In genomic region chr6:122741460-122742227, GRCm38 (mm10) we compare ENCODE assay signal across 8 mouse cellular contexts. TPM values are rescaled to one million over a fixed set of nuclear protein-coding genes. Genes with fewer than 3 reads are reported as not detected.
DNase-seq lines count a peak whose midpoint lies in the region; ATAC-seq and TF ChIP-seq lines count a peak whose summit lies in the region.

No protein-coding gene starts in this region.

- TF ChIP-seq EP300 in stomach, postnatal 0 days (optimal IDR thresholded peaks at IDR 0.05), result no peak

- no peak overlapping the region for H3K27ac ChIP-seq in lung, embryonic 15.5 days
- no peak overlapping the region for H3K27ac ChIP-seq in forebrain, embryonic 14.5 days (ENCODE audit: low read depth, low read length)
- H3K27ac ChIP-seq in liver, embryonic 15.5 days (replicated peaks), result no peak overlapping the region
- H3K27ac ChIP-seq in stomach, postnatal 0 days (replicated peaks), result no peak overlapping the region

- peak overlapping the region; percentile 44 for H3K4me3 ChIP-seq in lung, embryonic 15.5 days
- peak overlapping the region; percentile 51 for H3K4me3 ChIP-seq in forebrain, embryonic 14.5 days (ENCODE audit: low read depth, low read length)
- peak overlapping the region; percentile 44 for H3K4me3 ChIP-seq in liver, embryonic 15.5 days (replicated peaks)
- peak overlapping the region; percentile 42 for H3K4me3 ChIP-seq in stomach, postnatal 0 days (ENCODE audit: low read depth, low read length)

- H3K9ac ChIP-seq in lung, embryonic 15.5 days, result peak overlapping the region; percentile 20; the same call in 1 of the 2 replicates
- peak overlapping the region; percentile 67 for H3K9ac ChIP-seq in forebrain, embryonic 14.5 days (ENCODE audit: low read length)
- H3K9ac ChIP-seq in liver, embryonic 15.5 days, result 0 out of 2 replicates have a peak overlapping the region, but pooled peaks have one; percentile 8
- H3K9ac ChIP-seq in stomach, postnatal 0 days (ENCODE audit: low read length), result peak overlapping the region; percentile 27; the same call in 1 of the 2 replicates

- peak overlapping the region; percentile 76 for H3K4me2 ChIP-seq in lung, embryonic 15.5 days
- peak overlapping the region; percentile 82 for H3K4me2 ChIP-seq in forebrain, embryonic 14.5 days (ENCODE audit: low read length)
- peak overlapping the region; percentile 66 for H3K4me2 ChIP-seq in liver, embryonic 15.5 days
- peak overlapping the region; percentile 65 for H3K4me2 ChIP-seq in stomach, postnatal 0 days (replicated peaks; ENCODE audit: low read depth)

- H3K4me1 ChIP-seq in lung, embryonic 15.5 days, result peaks cover 15% of the 10 kb centered on the region; the same call in 1 of the 2 replicates
- peaks cover 8% of the 10 kb centered on the region; the same call in 1 of the 2 replicates for H3K4me1 ChIP-seq in forebrain, embryonic 14.5 days (ENCODE audit: control insufficient read depth, insufficient read depth, low read length)
- H3K4me1 ChIP-seq in liver, embryonic 15.5 days (replicated peaks), result peaks cover 17% of the 10 kb centered on the region
- no peaks in the 10 kb centered on the region for H3K4me1 ChIP-seq in stomach, postnatal 0 days (replicated peaks; ENCODE audit: control insufficient read depth, insufficient read depth)

- WGBS in lung, embryonic 15.5 days, result 7% methylated on average over 25 of the region's 25 CpGs
- WGBS in forebrain, embryonic 14.5 days, result 3% methylated on average over 25 of the region's 25 CpGs
- WGBS in liver, embryonic 15.5 days (ENCODE audit: insufficient replicate concordance), result 8% methylated on average over 25 of the region's 25 CpGs
- WGBS in stomach, postnatal 0 days, result 14% methylated on average over 25 of the region's 25 CpGs

- no peaks in the 10 kb centered on the region for H3K36me3 ChIP-seq in lung, embryonic 15.5 days
- H3K36me3 ChIP-seq in forebrain, embryonic 14.5 days (ENCODE audit: control insufficient read depth, insufficient read depth, low read length), result no peaks in the 10 kb centered on the region
- H3K36me3 ChIP-seq in liver, embryonic 15.5 days (replicated peaks), result no peaks in the 10 kb centered on the region
- no peaks in the 10 kb centered on the region for H3K36me3 ChIP-seq in stomach, postnatal 0 days (ENCODE audit: control insufficient read depth, insufficient read depth, low read length)

- H3K27me3 ChIP-seq in lung, embryonic 15.5 days, result peaks cover 28% of the 10 kb centered on the region
- H3K27me3 ChIP-seq in forebrain, embryonic 14.5 days (replicated peaks; ENCODE audit: control insufficient read depth, insufficient read depth, low read length), result peaks cover 18% of the 10 kb centered on the region
- peaks cover 37% of the 10 kb centered on the region for H3K27me3 ChIP-seq in liver, embryonic 15.5 days
- H3K27me3 ChIP-seq in stomach, postnatal 0 days (ENCODE audit: control insufficient read depth, insufficient read depth, low read length), result no peaks in the 10 kb centered on the region

- no peak for ATAC-seq in CD4-positive, CD25-positive, alpha-beta regulatory T cell, adult 4 months
- no peak for ATAC-seq in lung, embryonic 15.5 days (ENCODE audit: borderline replicate concordance, extremely low read depth, low FRiP score, low TSS enrichment)
- 0 out of 2 replicates have a peak, but pooled peaks have one; percentile 4 for ATAC-seq in forebrain, embryonic 14.5 days
- no peak for ATAC-seq in liver, embryonic 15.5 days (ENCODE audit: insufficient read depth)
- ATAC-seq in stomach, postnatal 0 days (ENCODE audit: low FRiP score, low TSS enrichment), result no peak

- DNase-seq in CD4-positive, CD25-positive, alpha-beta regulatory T cell, adult 2 months (ENCODE audit: low read depth, low spot score), result peak; percentile 46
- no peak for DNase-seq in lung, adult 18-20 months
- DNase-seq in forebrain, embryonic 14.5 days (ENCODE audit: low spot score), result no peak
- DNase-seq in stomach, postnatal 0 days (ENCODE audit: low spot score), result no peak
- no peak for DNase-seq in spleen, adult 12 weeks (ENCODE audit: low spot score)

- no peak for TF ChIP-seq CTCF in stomach, postnatal 0 days (IDR thresholded peaks at IDR 0.05; ENCODE audit: low read depth)

- no peaks in the 10 kb centered on the region for H3K9me3 ChIP-seq in lung, embryonic 15.5 days
- no peaks in the 10 kb centered on the region for H3K9me3 ChIP-seq in forebrain, embryonic 14.5 days (replicated peaks; ENCODE audit: control insufficient read depth, low read length)
- no peaks in the 10 kb centered on the region for H3K9me3 ChIP-seq in liver, embryonic 15.5 days (replicated peaks)
- H3K9me3 ChIP-seq in stomach, postnatal 0 days (ENCODE audit: control insufficient read depth, low read length), result no peaks in the 10 kb centered on the region

RNA-seq across cellular contexts. Expression of gene Nanog, which starts 34.4 kb away (rescaled TPM):
- under 1 TPM in 1 of 2 experiments, not detected in 1; 0.22 TPM for polyA plus RNA-seq in CD4-positive, CD25-positive, alpha-beta regulatory T cell, adult 4 months (2017; shearing (Covaris generic))
- 0.33 and 0.40 TPM in 2 replicates for polyA plus RNA-seq in lung, embryonic 15.5 days (2015; fragmentation: Nextera tagmentation; extraction: Ambion mirVana)
- polyA plus RNA-seq in forebrain, embryonic 14.5 days (2014; fragmentation: Nextera tagmentation; extraction: Ambion mirVana), result 0.12 and 0.30 TPM in 2 replicates
- not detected in 2 replicates for polyA plus RNA-seq in liver, embryonic 15.5 days (2015; fragmentation: Nextera tagmentation; extraction: Ambion mirVana)
- 0.06 and 0.07 TPM in 2 replicates for polyA plus RNA-seq in stomach, postnatal 0 days (2015; fragmentation: Nextera tagmentation; extraction: Ambion mirVana)

RNA-seq across cellular contexts. Expression of gene Slc2a3, which starts 59.8 kb away (rescaled TPM):
- polyA plus RNA-seq in CD4-positive, CD25-positive, alpha-beta regulatory T cell, adult 4 months (2017; shearing (Covaris generic)), result 100 to 1,000 TPM; 103 to 138 TPM
- 7.4 and 8.1 TPM in 2 replicates for polyA plus RNA-seq in lung, embryonic 15.5 days (2015; fragmentation: Nextera tagmentation; extraction: Ambion mirVana)
- 15.6 and 18.1 TPM in 2 replicates for polyA plus RNA-seq in forebrain, embryonic 14.5 days (2014; fragmentation: Nextera tagmentation; extraction: Ambion mirVana)
- 11.8 and 13.8 TPM in 2 replicates for polyA plus RNA-seq in liver, embryonic 15.5 days (2015; fragmentation: Nextera tagmentation; extraction: Ambion mirVana)
- polyA plus RNA-seq in stomach, postnatal 0 days (2015; fragmentation: Nextera tagmentation; extraction: Ambion mirVana), result 3.3 and 4.0 TPM in 2 replicates

Comparison
In these comparisons a context has a peak if more than half of its experiments do, and no peak if none do; other contexts are left out.
1. H3K9ac ChIP-seq: peak in every context shown above with its lines; median percentile 67 in forebrain, embryonic 14.5 days; 27 in stomach, postnatal 0 days; 20 in lung, embryonic 15.5 days; 8 in liver, embryonic 15.5 days.